Mouse (Mus musculus) telencephalon, adult 2 months (tissue): ENCODE measurements around the gene Snapc4.

Source experiments
- DNase-seq: peaks from one replicate; pipeline ENCODE4 v3.0.0-alpha.2; 2011; ENCODE audit warnings: low read depth, low spot score

Gene Snapc4

DNA sequence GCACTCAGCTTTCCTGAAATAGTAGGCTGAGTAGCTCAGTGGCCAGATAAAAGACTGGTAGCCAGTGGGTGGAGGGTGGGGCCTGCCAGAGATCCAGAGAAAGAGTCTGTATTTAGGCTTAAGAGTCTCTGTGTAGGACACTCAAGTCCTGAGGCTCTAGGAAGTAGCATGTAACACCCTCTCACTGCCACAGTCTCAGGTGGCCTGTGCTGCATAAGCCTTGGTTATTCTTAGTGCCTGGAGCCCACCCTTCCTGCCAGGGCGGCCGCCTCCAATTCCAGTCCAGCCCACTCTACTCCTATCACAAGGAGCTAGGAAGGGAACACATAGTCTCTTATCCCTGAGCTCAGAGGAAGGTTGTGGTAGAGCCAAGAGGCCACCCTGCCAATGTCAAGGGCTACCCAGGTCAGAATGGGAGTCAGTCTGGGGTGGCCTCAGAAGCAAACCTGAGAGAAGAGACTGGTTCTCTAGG lies 38.9 kb downstream of the Snapc4 start:
- DNase-seq: no peak

GRCm38 (mm10) chr2:26339204-26339551 lies 41.3 kb downstream of the Snapc4 start:
- no peak for DNase-seq

DNA sequence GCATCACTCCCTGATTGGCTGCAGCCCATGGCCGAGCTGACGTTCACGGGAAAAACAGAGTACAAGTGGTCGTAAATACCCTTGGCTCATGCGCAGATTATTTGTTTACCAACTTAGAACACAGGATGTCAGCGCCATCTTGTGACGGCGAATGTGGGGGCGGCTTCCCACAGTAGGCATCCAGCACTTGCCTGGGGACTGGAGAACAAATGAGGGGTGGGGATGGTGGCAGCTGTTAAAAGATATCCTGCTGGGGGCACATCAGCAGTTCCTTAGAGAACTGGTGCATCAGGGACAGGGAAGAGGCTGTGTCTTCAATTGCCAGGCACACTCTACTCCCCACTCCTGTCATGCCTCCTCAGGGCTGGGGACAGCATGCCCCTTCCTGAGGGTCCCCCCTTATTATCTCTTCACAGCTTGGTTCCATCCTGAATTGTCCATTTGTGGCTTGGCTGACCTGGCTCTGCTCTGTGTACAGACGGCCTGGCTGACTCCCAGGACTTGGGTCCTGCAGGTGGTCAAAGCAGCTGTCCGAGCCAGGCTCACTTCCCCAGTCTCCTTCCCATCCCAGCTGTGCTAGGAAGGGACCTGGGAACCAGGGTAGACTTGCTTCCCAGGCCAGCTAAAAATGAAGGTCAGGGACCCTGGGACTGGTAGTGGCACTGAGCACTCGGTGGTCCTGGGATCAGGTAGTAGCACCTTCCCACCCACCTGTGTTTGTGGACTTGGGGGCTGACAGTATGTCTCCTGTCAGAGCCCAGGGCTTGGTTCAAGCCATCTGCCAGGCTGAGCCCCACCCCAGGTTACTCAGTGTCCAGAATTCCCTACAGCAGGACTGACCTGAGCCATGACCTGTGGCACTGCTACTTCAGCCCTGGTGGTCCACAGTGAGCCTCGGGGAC lies 41.9 kb downstream of the Snapc4 start:
- DNase-seq: no peak

GRCm38 (mm10) chr2:26330702-26331101 lies 49.8 kb downstream of the Snapc4 start:
- no peak for DNase-seq

DNA sequence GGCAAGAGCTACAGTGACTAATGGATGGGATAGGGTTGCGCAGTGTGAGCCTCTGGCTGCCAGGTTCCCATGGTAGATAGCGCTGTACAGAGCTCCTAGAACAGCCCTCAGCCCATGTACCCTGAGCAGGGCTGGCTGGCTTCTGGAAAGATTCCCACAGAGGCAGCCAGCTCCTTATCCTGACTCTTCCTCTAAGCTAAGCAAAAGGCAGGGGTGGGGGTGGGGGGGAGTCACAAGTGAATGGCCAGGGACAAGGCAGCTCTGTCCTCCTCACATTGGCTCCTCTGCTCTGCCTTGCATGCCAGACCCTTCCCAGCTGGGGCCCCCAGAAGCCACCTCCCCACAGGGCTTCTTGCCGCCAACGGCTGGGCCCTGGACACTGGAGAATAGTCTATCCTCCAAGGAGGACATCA lies 50.4 kb downstream of the Snapc4 start:
- no peak for DNase-seq

- no peak for DNase-seq
These were observed 51.1 kb downstream of the Snapc4 start for GRCm38 (mm10) chr2:26329402-26329801.

- DNase-seq: no peak
These were observed 52.6 kb downstream of the Snapc4 start for GRCm38 (mm10) chr2:26327852-26328251.

GRCm38 (mm10) chr2:26325386-26326181 lies 54.9 kb downstream of the Snapc4 start:
- no peak for DNase-seq

- no peak for DNase-seq
These were observed 55.5 kb downstream of the Snapc4 start for GRCm38 (mm10) chr2:26324917-26325316.

- DNase-seq: no peak
These were observed 56.7 kb downstream of the Snapc4 start for GRCm38 (mm10) chr2:26323589-26324325.

DNA sequence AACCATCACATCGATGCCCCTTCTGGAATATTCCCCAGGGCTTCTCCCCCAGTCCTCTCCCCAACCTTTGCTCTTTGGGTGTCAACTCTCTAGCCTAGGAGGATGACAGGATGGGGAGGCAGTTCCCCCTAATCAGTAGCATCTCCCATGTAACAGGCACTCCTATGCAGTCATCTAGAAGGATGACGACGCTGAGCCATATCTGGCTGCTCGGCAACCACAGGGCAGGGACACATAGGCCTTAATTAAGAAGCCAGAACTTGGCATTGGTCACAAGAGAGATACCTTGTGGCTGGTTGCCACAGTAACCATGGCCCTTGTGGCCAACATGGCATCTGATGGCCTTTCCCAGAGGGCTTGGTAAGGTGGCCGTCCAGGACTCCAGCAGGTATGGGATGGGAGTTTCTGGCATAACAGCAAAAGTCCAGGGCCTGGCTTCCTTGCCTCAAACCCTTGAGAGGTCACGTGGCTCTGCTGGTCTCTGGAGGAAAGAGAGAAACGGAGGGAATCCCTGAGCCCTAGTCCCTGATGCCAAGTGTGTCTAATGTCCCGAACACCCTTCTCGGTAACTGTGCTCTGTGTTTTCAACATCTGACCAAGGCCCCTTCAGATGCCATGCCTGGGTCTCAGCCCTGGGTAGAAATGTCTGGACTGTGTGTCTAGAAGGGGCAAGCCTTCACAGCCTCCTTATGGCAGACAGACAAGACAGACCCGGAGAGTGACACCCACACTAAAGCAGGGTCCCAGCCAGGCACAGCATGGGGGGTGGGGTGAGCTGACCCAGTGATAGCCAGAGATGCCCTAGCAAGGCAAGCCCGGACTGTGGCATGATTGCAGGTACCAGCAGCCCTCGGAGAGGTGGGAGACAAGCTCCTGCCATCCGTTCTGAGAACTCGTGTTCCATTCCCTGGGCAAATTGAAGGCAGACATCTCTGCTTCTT lies 59.9 kb downstream of the Snapc4 start:
- no peak for DNase-seq

GRCm38 (mm10) chr2:26319519-26320244 lies 60.8 kb downstream of the Snapc4 start:
- DNase-seq: no peak

DNA sequence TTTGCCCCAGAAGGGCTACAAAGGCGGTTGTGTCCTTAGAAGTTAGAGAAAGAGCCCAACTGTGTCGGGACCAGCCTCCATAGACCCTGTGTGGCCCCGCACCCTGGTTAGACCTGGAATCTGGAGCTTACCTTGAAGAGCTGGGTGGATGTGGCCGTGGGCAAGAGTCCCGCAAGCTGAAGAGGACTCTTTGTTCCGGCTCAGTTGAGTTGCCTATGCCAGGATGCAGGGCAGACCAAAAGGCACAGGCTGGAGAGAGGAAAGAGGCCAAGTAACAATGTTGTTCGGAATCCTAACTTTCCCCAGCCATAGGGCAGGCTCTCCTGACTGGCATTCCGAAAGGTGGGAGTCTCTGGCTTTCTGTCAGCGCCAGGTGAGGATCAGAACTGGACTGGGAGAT lies 61.3 kb downstream of the Snapc4 start:
- DNase-seq: no peak

GRCm38 (mm10) chr2:26317991-26318672 lies 62.3 kb downstream of the Snapc4 start:
- DNase-seq: no peak

DNA sequence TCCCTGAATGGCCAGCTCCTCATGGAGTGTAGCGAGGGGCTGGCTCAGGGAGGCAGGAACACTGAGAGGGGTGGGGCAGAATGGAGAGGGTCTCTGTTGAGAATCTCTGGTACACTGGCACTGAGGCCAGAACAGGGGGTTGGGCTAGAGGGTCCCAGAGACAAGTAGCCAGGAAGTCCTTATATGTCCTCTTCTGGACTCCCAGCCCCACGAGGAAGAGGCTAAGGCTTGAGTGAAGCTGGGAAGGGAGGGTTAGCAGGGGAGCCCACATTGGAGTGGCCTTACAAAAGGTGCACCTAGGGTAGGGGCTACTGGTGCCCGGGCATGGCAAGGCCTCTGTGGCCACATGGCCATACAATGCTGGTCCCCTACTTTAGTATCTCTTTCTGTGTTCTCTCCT lies 63.1 kb downstream of the Snapc4 start:
- no peak for DNase-seq

DNA sequence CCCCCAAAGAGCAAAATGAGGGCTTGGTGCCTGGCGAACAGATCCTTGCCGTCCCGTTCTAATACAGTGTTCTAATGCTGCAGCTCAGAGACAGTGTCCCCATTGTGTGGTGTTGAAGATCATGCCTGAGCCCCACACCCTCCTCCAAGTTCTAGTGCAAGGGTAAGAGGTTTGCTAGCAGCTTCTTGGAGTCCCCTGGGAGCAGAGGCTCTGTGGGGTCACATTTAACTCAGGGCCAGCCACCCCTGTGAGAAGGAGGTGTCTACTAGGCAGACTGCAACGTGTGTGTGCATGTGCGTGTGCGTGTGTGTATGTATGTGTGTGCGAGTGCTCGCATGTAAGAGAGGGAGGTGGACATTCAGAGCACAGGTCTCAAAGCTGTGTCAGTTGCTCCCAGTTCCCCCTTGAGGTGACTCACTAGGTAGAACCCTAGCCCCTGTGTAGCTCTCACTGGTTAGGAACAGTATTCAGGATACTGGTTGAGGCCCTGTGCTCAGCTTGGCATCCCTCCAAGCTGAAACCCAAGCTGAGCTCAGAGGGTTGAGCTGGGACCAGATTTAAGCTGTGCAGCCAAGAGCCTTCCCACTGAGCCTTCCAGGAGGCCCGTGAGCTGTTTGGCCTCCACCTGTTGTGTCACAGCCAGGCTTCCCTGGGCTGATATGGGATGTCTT lies 63.7 kb downstream of the Snapc4 start:
- DNase-seq: no peak

- DNase-seq: no peak
These were observed 64.5 kb downstream of the Snapc4 start for GRCm38 (mm10) chr2:26315925-26316311.

GRCm38 (mm10) chr2:26315072-26315924 lies 65.2 kb downstream of the Snapc4 start, which contains the start of gene Gpsm1:
TSS of gene Gpsm1 (plus strand) at chr2:26315515.
- DNase-seq: no peak
